Mouse (Mus musculus) forebrain, postnatal 0 days (tissue): ENCODE results near the gene Borcs7. TPM values are rescaled to one million over a fixed set of nuclear protein-coding genes. Genes with fewer than 3 reads are reported as not detected.

Source experiments
- ATAC-seq: fragments of 200-750 bp; cut with Nextera tagmentation; 2 replicates; pipeline ENCODE4 v1.8.0; 2017; ENCODE audit warnings: mild to moderate bottlenecking, moderate library complexity
- DNase-seq: peaks from one replicate; pipeline ENCODE4 v3.0.0-alpha.2; 2015
- H3K27ac ChIP-seq: fragments of 300-500 bp; sonication (generic); 2 replicates; pipeline ENCODE4 v1.5.1; 2014; ENCODE audit warnings: low read depth, mild to moderate bottlenecking, antibody characterized with exemption, low read length, moderate library complexity, mixed read lengths
- H3K27me3 ChIP-seq: fragments of 300-500 bp; sonication (generic); 2 replicates; pipeline ENCODE4 v1.6.1; 2014; ENCODE audit warnings: mild to moderate bottlenecking, low read length, mixed read lengths; ENCODE audit not compliant: insufficient read depth
- H3K36me3 ChIP-seq: fragments of 300-500 bp; sonication (generic); 2 replicates; pipeline ENCODE4 v1.6.1; 2014; ENCODE audit warnings: mild to moderate bottlenecking, moderate library complexity; ENCODE audit not compliant: insufficient read depth
- H3K4me1 ChIP-seq: fragments of 300-500 bp; sonication (generic); 2 replicates; pipeline ENCODE4 v1.6.1; 2014; ENCODE audit warnings: antibody characterized with exemption; ENCODE audit not compliant: insufficient read depth
- H3K4me2 ChIP-seq: fragments of 300-500 bp; sonication (generic); 2 replicates; pipeline ENCODE4 v1.6.1; 2014; ENCODE audit warnings: low read depth, mild to moderate bottlenecking, moderate library complexity
- H3K4me3 ChIP-seq: fragments of 300-500 bp; sonication (generic); 2 replicates; pipeline ENCODE4 v1.5.1; 2014; ENCODE audit warnings: low read depth, low read length, mixed read lengths
- H3K9ac ChIP-seq: fragments of 300-500 bp; sonication (generic); 2 replicates; pipeline ENCODE4 v1.6.1; 2014; ENCODE audit warnings: mild to moderate bottlenecking
- H3K9me3 ChIP-seq: fragments of 300-500 bp; sonication (generic); 2 replicates; pipeline ENCODE4 v1.6.1; 2016; ENCODE audit warnings: low read length
- CTCF ChIP-seq: sonication (generic); IDR thresholded peaks from 2 replicates; pipeline ENCODE4 v1.5.1; 2016; ENCODE audit warnings: antibody characterized with exemption, control low read depth, low read depth
- WGBS: fragments of 180-500 bp; shearing (Covaris S2); extraction: QIAGEN DNeasy Blood & Tissue Kit; methylation state at CpG from one replicate; pipeline ENCODE4 v1.1.7; 2014; 5-methylcytosine and 5-hydroxymethylcytosine counted together
- polyA plus RNA-seq: library from polyadenylated mRNA; unstranded; fragments of >200 nt; fragmentation: Nextera tagmentation; extraction: Ambion mirVana; gene quantifications from 2 replicates; pipeline ENCODE4 v1.2.1, GENCODE M21; 2015
- total RNA-seq: library from RNA; depleted of rRNA; stranded (reverse); fragments of >200 nt; gene quantifications from 2 replicates; pipeline ENCODE4 v1.2.3, GENCODE M21; 2014; rRNA removed

Borcs7 gene
- total RNA-seq (14.4 and 15.2 TPM in 2 replicates), polyA plus RNA-seq (20.6 and 29.5 TPM in 2 replicates)

GRCm38 (mm10) chr19:46689460-46690372 is at the start of gene Borcs7:
TSS of gene Borcs7 (plus strand) at chr19:46689906.
- Histone ChIP-seq H3K4me3 (peak within 1 kb of the TSS; percentile 57), H3K9me3 (no peaks in the 10 kb centered on the region), H3K4me2 (peak within 1 kb of the TSS; percentile 49), H3K36me3 (no peaks in the 10 kb centered on the region), H3K9ac (peak within 1 kb of the TSS; percentile 81), H3K27ac (peak within 1 kb of the TSS; percentile 84), H3K27me3 (no peaks in the 10 kb centered on the region), H3K4me1 (no peaks in the 10 kb centered on the region)
- no peak for TF ChIP-seq CTCF
- ATAC-seq (peak; percentile 98), DNase-seq (peak; percentile 96)
- WGBS: 5% methylated on average over 44 of the region's 44 CpGs

GRCm38 (mm10) chr19:46640780-46641179 is 48.9 kb upstream of the Borcs7 start:
- Histone ChIP-seq H3K9me3 (no peaks in the 10 kb centered on the region), H3K27ac (no peak overlapping the region), H3K4me3 (no peak overlapping the region), H3K4me1 (peaks cover 6% of the 10 kb centered on the region), H3K36me3 (0 out of 2 replicates have a peak, but pooled peaks cover 6% of the 10 kb centered on the region), H3K27me3 (no peaks in the 10 kb centered on the region), H3K4me2 (no peak overlapping the region), H3K9ac (no peak overlapping the region)
- no peak for TF ChIP-seq CTCF
- WGBS: 84% methylated on average over 8 of the region's 8 CpGs
- DNase-seq (no peak), ATAC-seq (no peak)

GRCm38 (mm10) chr19:46641420-46642085 is 48.2 kb upstream of the Borcs7 start:
- no peaks in the 10 kb centered on the region for H3K27me3 ChIP-seq
- H3K27ac ChIP-seq: peak overlapping the region; percentile 36; the same call in 1 of the 2 replicates
- H3K4me3 ChIP-seq: no peak overlapping the region
- ATAC-seq: peak; percentile 50
- no peak for DNase-seq
- H3K4me1 ChIP-seq: peaks cover 6% of the 10 kb centered on the region
- H3K9ac ChIP-seq: no peak overlapping the region
- no peak overlapping the region for H3K4me2 ChIP-seq
- TF ChIP-seq CTCF: no peak
- no peaks in the 10 kb centered on the region for H3K9me3 ChIP-seq
- WGBS: 53% methylated on average over 19 of the region's 19 CpGs
- 0 out of 2 replicates have a peak, but pooled peaks cover 6% of the 10 kb centered on the region for H3K36me3 ChIP-seq

GRCm38 (mm10) chr19:46642136-46642753 is 47.5 kb upstream of the Borcs7 start:
- Histone ChIP-seq H3K4me1 (peaks cover 6% of the 10 kb centered on the region), H3K4me2 (no peak overlapping the region), H3K36me3 (0 out of 2 replicates have a peak, but pooled peaks cover 3% of the 10 kb centered on the region), H3K9me3 (no peaks in the 10 kb centered on the region), H3K27me3 (no peaks in the 10 kb centered on the region), H3K4me3 (no peak overlapping the region), H3K9ac (no peak overlapping the region), H3K27ac (0 out of 2 replicates have a peak overlapping the region, but pooled peaks have one; percentile 36)
- DNase-seq: no peak
- WGBS: 60% methylated on average over 22 of the region's 22 CpGs
- ATAC-seq: no peak
- no peak for TF ChIP-seq CTCF

GRCm38 (mm10) chr19:46643236-46643635 is 46.5 kb upstream of the Borcs7 start:
- Histone ChIP-seq H3K4me3 (no peak overlapping the region), H3K27ac (no peak overlapping the region), H3K9me3 (no peaks in the 10 kb centered on the region), H3K4me1 (peaks cover 6% of the 10 kb centered on the region), H3K4me2 (no peak overlapping the region), H3K27me3 (no peaks in the 10 kb centered on the region), H3K9ac (no peak overlapping the region), H3K36me3 (no peaks in the 10 kb centered on the region)
- TF ChIP-seq CTCF: no peak
- 58% methylated on average over 5 of the region's 5 CpGs for WGBS
- no peak for ATAC-seq
- no peak for DNase-seq

- Histone ChIP-seq H3K9ac (no peak overlapping the region; the same call in 1 of the 2 replicates), H3K36me3 (no peaks in the 10 kb centered on the region; the same call in 1 of the 2 replicates), H3K4me3 (no peak overlapping the region), H3K27ac (no peak overlapping the region), H3K9me3 (no peaks in the 10 kb centered on the region), H3K4me2 (no peak overlapping the region), H3K27me3 (no peaks in the 10 kb centered on the region), H3K4me1 (peaks cover 6% of the 10 kb centered on the region)
- ATAC-seq (no peak), DNase-seq (no peak)
- no peak for TF ChIP-seq CTCF
- 77% methylated on average over 10 of the region's 10 CpGs for WGBS
These were observed 45.3 kb upstream of the Borcs7 start for GRCm38 (mm10) chr19:46644343-46644792.
